Mouse (Mus musculus): ENCODE data around the gene Bach1.

The Bach1 gene

GRCm38 (mm10) chr16:87709971-87710370 is 11.2 kb downstream of the Bach1 start:
- DNase-seq (ENCODE audit: inconsistent age in 2 of 2, low spot score in 1 of 2) = no peak

GRCm38 (mm10) chr16:87711961-87712360 is 13.2 kb downstream of the Bach1 start:
- no peak for DNase-seq (ENCODE audit: inconsistent age in 2 of 2, low spot score in 1 of 2)

- DNase-seq (ENCODE audit: inconsistent age in 2 of 2, low spot score in 1 of 2) = peak; percentile 27 to 77
Observed at GRCm38 (mm10) chr16:87712986-87713693, 14.4 kb downstream of the Bach1 start.

- no peak for DNase-seq (ENCODE audit: inconsistent age in 2 of 2, low spot score in 1 of 2)
Observed at GRCm38 (mm10) chr16:87714550-87714949, 15.8 kb downstream of the Bach1 start.

GRCm38 (mm10) chr16:87715221-87715620 is 16.5 kb downstream of the Bach1 start:
- DNase-seq (ENCODE audit: inconsistent age in 2 of 2, low spot score in 1 of 2) = no peak

- DNase-seq (ENCODE audit: inconsistent age in 2 of 2, low spot score in 1 of 2) = no peak
Observed at GRCm38 (mm10) chr16:87716269-87716668, 17.5 kb downstream of the Bach1 start.

- DNase-seq (ENCODE audit: inconsistent age in 2 of 2, low spot score in 1 of 2) = no peak
Observed at GRCm38 (mm10) chr16:87717046-87717660, 18.4 kb downstream of the Bach1 start.

- DNase-seq (ENCODE audit: inconsistent age in 2 of 2, low spot score in 1 of 2) = no peak
Observed at GRCm38 (mm10) chr16:87719071-87719470, 20.3 kb downstream of the Bach1 start.

- DNase-seq (ENCODE audit: inconsistent age in 2 of 2, low spot score in 1 of 2) = no peak
Observed at GRCm38 (mm10) chr16:87719688-87720283, 21.0 kb downstream of the Bach1 start.

- DNase-seq (ENCODE audit: inconsistent age in 2 of 2, low spot score in 1 of 2) = no peak
Observed at GRCm38 (mm10) chr16:87720851-87721409, 22.2 kb downstream of the Bach1 start.

- no peak for DNase-seq (ENCODE audit: inconsistent age in 2 of 2, low spot score in 1 of 2)
Observed at GRCm38 (mm10) chr16:87722857-87723256, 24.1 kb downstream of the Bach1 start.

- no peak for DNase-seq (ENCODE audit: inconsistent age in 2 of 2, low spot score in 1 of 2)
Observed at GRCm38 (mm10) chr16:87723479-87723878, 24.7 kb downstream of the Bach1 start.

- peak in 1 of 2 experiments; percentile 60 for DNase-seq (ENCODE audit: inconsistent age in 2 of 2, low spot score in 1 of 2)
Observed at GRCm38 (mm10) chr16:87724826-87725225, 26.1 kb downstream of the Bach1 start.

GRCm38 (mm10) chr16:87725241-87725640 is 26.5 kb downstream of the Bach1 start:
- DNase-seq (ENCODE audit: inconsistent age in 2 of 2, low spot score in 1 of 2) = no peak

- no peak for DNase-seq (ENCODE audit: inconsistent age in 2 of 2, low spot score in 1 of 2)
Observed at GRCm38 (mm10) chr16:87725963-87726362, 27.2 kb downstream of the Bach1 start.

GRCm38 (mm10) chr16:87726369-87726768 is 27.6 kb downstream of the Bach1 start:
- DNase-seq (ENCODE audit: inconsistent age in 2 of 2, low spot score in 1 of 2) = no peak

- DNase-seq (ENCODE audit: inconsistent age in 2 of 2, low spot score in 1 of 2) = no peak
Observed at GRCm38 (mm10) chr16:87727250-87727649, 28.5 kb downstream of the Bach1 start.

GRCm38 (mm10) chr16:87727918-87728317 is 29.2 kb downstream of the Bach1 start:
- no peak for DNase-seq (ENCODE audit: inconsistent age in 2 of 2, low spot score in 1 of 2)

GRCm38 (mm10) chr16:87728703-87729102 is 30.0 kb downstream of the Bach1 start:
- DNase-seq (ENCODE audit: inconsistent age in 2 of 2, low spot score in 1 of 2) = no peak

GRCm38 (mm10) chr16:87729469-87729868 is 30.7 kb downstream of the Bach1 start:
- DNase-seq (ENCODE audit: inconsistent age in 2 of 2, low spot score in 1 of 2) = no peak

- no peak for DNase-seq (ENCODE audit: inconsistent age in 2 of 2, low spot score in 1 of 2)
Observed at GRCm38 (mm10) chr16:87734868-87735381, 36.2 kb downstream of the Bach1 start.

- no peak for DNase-seq (ENCODE audit: inconsistent age in 2 of 2, low spot score in 1 of 2)
Observed at GRCm38 (mm10) chr16:87736106-87736505, 37.4 kb downstream of the Bach1 start.
